Mouse (Mus musculus): Measurements from ENCODE around the gene Padi4.

- TF ChIP-seq CTCF (conservative IDR thresholded peaks at IDR 0.05 in 1 of 2, IDR thresholded peaks at IDR 0.05 in 1 of 2; ENCODE audit: low read depth in 2 of 2, low read length in 2 of 2) (no peak), ZC3H11A (IDR thresholded peaks at IDR 0.05; ENCODE audit: low read depth, low read length) (no peak), HCFC1 (IDR thresholded peaks at IDR 0.05; ENCODE audit: low read depth, low read length) (no peak), EP300 (IDR thresholded peaks at IDR 0.05; ENCODE audit: low read length) (no peak), SIN3A (IDR thresholded peaks at IDR 0.05; ENCODE audit: low read length) (no peak), MAX (IDR thresholded peaks at IDR 0.05; ENCODE audit: low read length) (no peak), GABPA (IDR thresholded peaks at IDR 0.05; ENCODE audit: insufficient replicate concordance, low read depth, low read length) (no peak), E2F4 (IDR thresholded peaks at IDR 0.05; ENCODE audit: insufficient replicate concordance, low read depth, low read length) (no peak), SMC3 (IDR thresholded peaks at IDR 0.05; ENCODE audit: low read depth, low read length) (no peak), POLR2A (IDR thresholded peaks at IDR 0.05; ENCODE audit: low read depth, low read length) (no peak), USF1 (IDR thresholded peaks at IDR 0.05; ENCODE audit: low read depth, low read length) (no peak), ZKSCAN1 (IDR thresholded peaks at IDR 0.05; ENCODE audit: borderline replicate concordance, low read depth, low read length) (no peak), NELFE (IDR thresholded peaks at IDR 0.05; ENCODE audit: low read depth, low read length) (no peak), ZMIZ1 (IDR thresholded peaks at IDR 0.05; ENCODE audit: low read depth, low read length) (no peak)
These were observed 17.0 kb upstream of the Padi4 start for GRCm38 (mm10) chr4:140791071-140791470.

Measured in CH12.LX (cell line).